Mouse (Mus musculus) brain, adult 2 months (tissue): ENCODE measurements around the gene P2rx2.

ENCODE experiments used
- DNase-seq: peaks from one replicate; pipeline ENCODE4 v3.0.0; 2011; ENCODE audit warnings: low read depth, low spot score

The P2rx2 gene

GRCm38 (mm10) chr5:110330508-110330907, 12.5 kb downstream of the P2rx2 start:
- DNase-seq: no peak

GRCm38 (mm10) chr5:110313127-110313526, 29.9 kb downstream of the P2rx2 start:
- no peak for DNase-seq

- DNase-seq: peak; percentile 33
These were observed 34.2 kb downstream of the P2rx2 start for GRCm38 (mm10) chr5:110308861-110309260.

GRCm38 (mm10) chr5:110300591-110300990, 42.4 kb downstream of the P2rx2 start:
- DNase-seq: no peak

- DNase-seq: no peak
These were observed 46.4 kb downstream of the P2rx2 start for GRCm38 (mm10) chr5:110296637-110297036.

- DNase-seq: no peak
These were observed 51.4 kb downstream of the P2rx2 start for GRCm38 (mm10) chr5:110291649-110292048.
